In genomic region chr11:117986126-117987031, GRCm38 (mm10) we compare ENCODE assay signal across 8 mouse cellular contexts. TPM values are rescaled to one million over a fixed set of nuclear protein-coding genes. Genes with fewer than 3 reads are reported as not detected.
A peak's percentile ranks its signal among the peaks of the same experiment; 100 is the strongest.
DNase-seq lines count a peak whose midpoint lies in the region; ATAC-seq and TF ChIP-seq lines count a peak whose summit lies in the region.

TSS of gene Pgs1 (plus strand) at chr11:117986292.

- H3K27ac ChIP-seq in forebrain, postnatal 0 days (ENCODE audit: low read depth, low read length): peak within 1 kb of the TSS; percentile 93
- peak within 1 kb of the TSS; percentile 96 for H3K27ac ChIP-seq in layer of hippocampus, adult 2 months
- peak within 1 kb of the TSS; percentile 90 for H3K27ac ChIP-seq in lung, embryonic 15.5 days
- peak within 1 kb of the TSS; percentile 60; the same call in 1 of the 2 replicates for H3K27ac ChIP-seq in olfactory bulb, adult 2 months (ENCODE audit: insufficient read depth, low read depth, low read length)

- no peak for TF ChIP-seq CTCF in G1E (IDR thresholded peaks at IDR 0.05; ENCODE audit: low read depth, low read length)
- no peak for TF ChIP-seq CTCF in forebrain, postnatal 0 days (IDR thresholded peaks at IDR 0.05; ENCODE audit: low read depth)
- TF ChIP-seq CTCF in layer of hippocampus, adult 2 months (conservative IDR thresholded peaks at IDR 0.05): no peak
- no peak for TF ChIP-seq CTCF in olfactory bulb, adult 2 months (IDR thresholded peaks at IDR 0.05; ENCODE audit: insufficient read depth, low read depth, low read length)

- peak within 1 kb of the TSS; percentile 95 for H3K4me3 ChIP-seq in G1E (ENCODE audit: low read depth, low read length)
- H3K4me3 ChIP-seq in forebrain, postnatal 0 days (ENCODE audit: low read depth, low read length): peak within 1 kb of the TSS; percentile 98
- peak within 1 kb of the TSS; percentile 65 for H3K4me3 ChIP-seq in layer of hippocampus, adult 2 months
- H3K4me3 ChIP-seq in lung, embryonic 15.5 days: peak within 1 kb of the TSS; percentile 81
- H3K4me3 ChIP-seq in olfactory bulb, adult 2 months (ENCODE audit: insufficient read depth, low read depth, low read length): peak within 1 kb of the TSS; percentile 86

- intact Hi-C loops in heart, postnatal 36 days (cut with DNase I): no loop called here

- peaks cover 22% of the 10 kb centered on the region for H3K27me3 ChIP-seq in G1E (ENCODE audit: insufficient read depth, low read length)
- no peaks in the 10 kb centered on the region for H3K27me3 ChIP-seq in forebrain, postnatal 0 days (ENCODE audit: insufficient read depth, low read length)
- no peaks in the 10 kb centered on the region for H3K27me3 ChIP-seq in lung, embryonic 15.5 days

- WGBS in forebrain, postnatal 0 days: 8% methylated on average over 47 of the region's 51 CpGs
- WGBS in lung, embryonic 15.5 days: 6% methylated on average over 51 of the region's 51 CpGs
- WGBS in olfactory bulb, adult 2 months: 5% methylated on average over 51 of the region's 51 CpGs

- peaks cover 12% of the 10 kb centered on the region for H3K36me3 ChIP-seq in G1E (replicated peaks)
- H3K36me3 ChIP-seq in forebrain, postnatal 0 days (ENCODE audit: insufficient read depth): no peaks in the 10 kb centered on the region
- no peaks in the 10 kb centered on the region for H3K36me3 ChIP-seq in lung, embryonic 15.5 days

- no peaks in the 10 kb centered on the region for H3K9me3 ChIP-seq in G1E (replicated peaks)
- H3K9me3 ChIP-seq in forebrain, postnatal 0 days (ENCODE audit: low read length): no peaks in the 10 kb centered on the region
- H3K9me3 ChIP-seq in lung, embryonic 15.5 days: no peaks in the 10 kb centered on the region

- peak; percentile 94 for TF ChIP-seq POLR2A in olfactory bulb, adult 2 months (IDR thresholded peaks at IDR 0.05; ENCODE audit: insufficient read depth, low read depth, low read length)

- peaks cover 46% of the 10 kb centered on the region for H3K4me1 ChIP-seq in G1E (ENCODE audit: insufficient read depth, low read depth, low read length)
- peaks cover 18% of the 10 kb centered on the region for H3K4me1 ChIP-seq in forebrain, postnatal 0 days (ENCODE audit: insufficient read depth)
- H3K4me1 ChIP-seq in lung, embryonic 15.5 days: peaks cover 22% of the 10 kb centered on the region
- H3K4me1 ChIP-seq in olfactory bulb, adult 2 months (ENCODE audit: control insufficient read depth, insufficient read depth, low read length): peaks cover 23% of the 10 kb centered on the region

- peak; percentile 47 for ATAC-seq in G1E (ENCODE audit: extremely low read depth, insufficient number of reproducible peaks, low FRiP score, poor library complexity, severe bottlenecking)
- peak; percentile 99 for ATAC-seq in forebrain, postnatal 0 days
- ATAC-seq in lung, embryonic 15.5 days (ENCODE audit: borderline replicate concordance, extremely low read depth, low FRiP score, low TSS enrichment): peak; percentile 73

- peak within 1 kb of the TSS; percentile 80 for H3K4me2 ChIP-seq in forebrain, postnatal 0 days (ENCODE audit: low read depth)
- H3K4me2 ChIP-seq in lung, embryonic 15.5 days: peak within 1 kb of the TSS; percentile 70

- DNase-seq in G1E (ENCODE audit: low spot score): peak; percentile 59
- peak; percentile 91 to 95 for DNase-seq in cerebellum, adult 18-20 months
- DNase-seq in forebrain, postnatal 0 days: peak; percentile 97
- DNase-seq in heart, postnatal 36 days: peak; percentile 93 to 94
- DNase-seq in layer of hippocampus, adult 2 months (ENCODE audit: low spot score in 2 of 2): peak; percentile 90 to 91
- peak; percentile 84 to 87 for DNase-seq in thymus, adult 18-20 months

- peak within 1 kb of the TSS; percentile 85 for H3K9ac ChIP-seq in forebrain, postnatal 0 days
- H3K9ac ChIP-seq in lung, embryonic 15.5 days: peak within 1 kb of the TSS; percentile 79

RNA-seq across cellular contexts. Expression of gene Pgs1, which starts in this region (rescaled TPM):
- total RNA-seq in G1E (2014; fragmentation: Nextera tagmentation) (9.7 and 10.0 TPM in 2 replicates), G1E (2017) (17.6 and 18.8 TPM in 2 replicates)
- 36.9 and 37.6 TPM in 2 replicates for polyA plus RNA-seq in G1E (2012)
- 55.7 and 63.0 TPM in 2 replicates for total RNA-seq in forebrain, postnatal 0 days (2014; rRNA removed)
- 47.7 and 54.4 TPM in 2 replicates for polyA plus RNA-seq in forebrain, postnatal 0 days (2015; fragmentation: Nextera tagmentation; extraction: Ambion mirVana)
- 10 to 100 TPM; 17.8 to 20.0 TPM for total RNA-seq in heart, postnatal 36 days (2021)
- 10 to 100 TPM; 76.2 to 81.3 TPM for total RNA-seq in layer of hippocampus, adult 2 months (2021)
- 37.7 and 42.2 TPM in 2 replicates for polyA plus RNA-seq in lung, embryonic 15.5 days (2015; fragmentation: Nextera tagmentation; extraction: Ambion mirVana)
- polyA plus RNA-seq in olfactory bulb, adult 2 months (2012; ENCODE audit: insufficient read depth, insufficient read length, low replicate concordance, missing spikeins): not detected in 2 replicates

Comparison
In these comparisons a context has a peak if more than half of its experiments do, and no peak if none do; other contexts are left out.
1. Peak in every context shown above with its lines: DNase-seq, ATAC-seq, H3K4me3 ChIP-seq and H3K27ac ChIP-seq.
2. ATAC-seq: peak in every context shown above with its lines; median percentile 99 in forebrain, postnatal 0 days; 73 in lung, embryonic 15.5 days; 47 in G1E.